Mouse (Mus musculus) bone marrow macrophage, adult 2 months (primary cell): Measurements from ENCODE around the gene Slc25a19.

Experiments
- CTCF ChIP-seq: IDR thresholded peaks from 2 replicates; pipeline ENCODE4 v1.5.1; 2012; ENCODE audit warnings: low read depth, mild to moderate bottlenecking, low read length, moderate library complexity
- POLR2A ChIP-seq: IDR thresholded peaks from 2 replicates; pipeline ENCODE4 v1.6.1; 2012; ENCODE audit warnings: mild to moderate bottlenecking, low read depth, low read length, borderline replicate concordance

GRCm38 (mm10) chr11:115584376-115585073 lies 43.6 kb downstream of the Slc25a19 start:
- TF ChIP-seq CTCF (no peak), POLR2A (no peak)
